Mouse (Mus musculus): Measurements from ENCODE around the gene Pcf11. TPM values are rescaled to one million over a fixed set of nuclear protein-coding genes. Genes with fewer than 3 reads are reported as not detected.

Pcf11 gene
- total and polyA plus RNA-seq, 3 experiments: 25.6 to 60.3 (median 34.0) TPM

GRCm38 (mm10) chr7:92677346-92677745, 7.6 kb upstream of the Pcf11 start (continued):
- TF ChIP-seq RCOR1 (IDR thresholded peaks at IDR 0.05; ENCODE audit: low read depth, low read length) (peak; percentile 95), MAX (IDR thresholded peaks at IDR 0.05; ENCODE audit: low read length) (no peak), CHD2 (IDR thresholded peaks at IDR 0.05; ENCODE audit: low read length) (no peak), TBP (IDR thresholded peaks at IDR 0.05; ENCODE audit: low read depth, low read length) (0 out of 2 replicates have a peak, but pooled peaks have one; percentile 21)

GRCm38 (mm10) chr7:92675131-92675530, 5.4 kb upstream of the Pcf11 start:
- no peak for TF ChIP-seq NELFE (IDR thresholded peaks at IDR 0.05; ENCODE audit: low read depth, low read length)
- TF ChIP-seq ZMIZ1 (IDR thresholded peaks at IDR 0.05; ENCODE audit: low read depth, low read length): no peak
- no peak for TF ChIP-seq ZKSCAN1 (IDR thresholded peaks at IDR 0.05; ENCODE audit: low read depth, low read length)
- no peak for TF ChIP-seq USF1 (IDR thresholded peaks at IDR 0.05; ENCODE audit: low read depth, low read length)
- TF ChIP-seq ZC3H11A (IDR thresholded peaks at IDR 0.05; ENCODE audit: low read depth, low read length): no peak
- TF ChIP-seq CHD2 (IDR thresholded peaks at IDR 0.05; ENCODE audit: low read length): no peak
- TF ChIP-seq MAX (IDR thresholded peaks at IDR 0.05; ENCODE audit: low read length): no peak
- no peak for TF ChIP-seq GATA1 (IDR thresholded peaks at IDR 0.05; ENCODE audit: low read depth, low read length)
- TF ChIP-seq RCOR1 (IDR thresholded peaks at IDR 0.05; ENCODE audit: low read depth, low read length): no peak
- TF ChIP-seq TBP (IDR thresholded peaks at IDR 0.05; ENCODE audit: low read depth, low read length): no peak
- TF ChIP-seq POLR2AphosphoS2 (IDR thresholded peaks at IDR 0.05; ENCODE audit: low read length): no peak
- no peak for TF ChIP-seq HCFC1 (IDR thresholded peaks at IDR 0.05; ENCODE audit: low read depth, low read length)
- TF ChIP-seq MAZ (IDR thresholded peaks at IDR 0.05; ENCODE audit: low read depth, low read length): no peak
- no peak for TF ChIP-seq ETS1 (IDR thresholded peaks at IDR 0.05; ENCODE audit: low read depth, low read length)
- Histone ChIP-seq H3K9me3 (replicated peaks; ENCODE audit: insufficient read depth, low read length) (no peaks in the 10 kb centered on the region), H3K4me3 (ENCODE audit: control insufficient read depth in 1 of 2, insufficient read depth in 1 of 2, low read depth in 2 of 2, low read length in 2 of 2) (no peak overlapping the region), H3K4me1 (ENCODE audit: control insufficient read depth in 1 of 2, insufficient read depth in 2 of 2, low read length in 2 of 2) (peaks cover 7 to 14% of the 10 kb centered on the region in 2 experiments), H3K27me3 (ENCODE audit: control insufficient read depth in 1 of 2, insufficient read depth in 2 of 2, low read length in 2 of 2) (peaks cover 0 to 4% of the 10 kb centered on the region in 2 experiments; a peak in 2 of 4 replicates), H3K36me3 (ENCODE audit: control insufficient read depth in 1 of 2, insufficient read depth in 2 of 2, low read length in 2 of 2) (peaks cover 0 to 14% of the 10 kb centered on the region in 2 experiments; a peak in 2 of 4 replicates), H3K27ac (ENCODE audit: control insufficient read depth, low read depth, low read length) (no peak overlapping the region), H3K79me2 (ENCODE audit: control insufficient read depth, insufficient read depth, low read length, poor library complexity) (no peaks in the 10 kb centered on the region), H3K9ac (ENCODE audit: control insufficient read depth, low read depth, low read length, poor library complexity, severe bottlenecking) (no peak overlapping the region)
- no peak for DNase-seq (ENCODE audit: low read depth, low spot score)

- no peaks in the 10 kb centered on the region for H3K27me3 ChIP-seq (ENCODE audit: control insufficient read depth in 1 of 2, insufficient read depth in 2 of 2, low read length in 2 of 2)
- peak overlapping the region; percentile 96 for H3K9ac ChIP-seq (ENCODE audit: control insufficient read depth, low read depth, low read length, poor library complexity, severe bottlenecking)
- peaks cover 7 to 22% of the 10 kb centered on the region in 2 experiments for H3K36me3 ChIP-seq (ENCODE audit: control insufficient read depth in 1 of 2, insufficient read depth in 2 of 2, low read length in 2 of 2)
- TF ChIP-seq MAX (IDR thresholded peaks at IDR 0.05; ENCODE audit: low read length) (peak; percentile 65), CHD1 (IDR thresholded peaks at IDR 0.05; ENCODE audit: low read depth, low read length) (peak; percentile 62; the same call in 1 of the 2 replicates), USF2 (IDR thresholded peaks at IDR 0.05; ENCODE audit: borderline replicate concordance in 1 of 2, insufficient read depth in 1 of 2, low read depth in 1 of 2, low read length in 2 of 2) (no peak), MAZ (IDR thresholded peaks at IDR 0.05; ENCODE audit: low read depth, low read length) (0 out of 2 replicates have a peak, but pooled peaks have one; percentile 26), MYC (IDR thresholded peaks at IDR 0.05; ENCODE audit: low read depth, low read length) (peak; percentile 77), HCFC1 (IDR thresholded peaks at IDR 0.05; ENCODE audit: low read depth, low read length) (peak; percentile 19; the same call in 1 of the 2 replicates), GATA1 (IDR thresholded peaks at IDR 0.05; ENCODE audit: low read depth, low read length) (no peak), CHD2 (IDR thresholded peaks at IDR 0.05; ENCODE audit: low read length) (no peak), MYB (IDR thresholded peaks at IDR 0.05; ENCODE audit: low read depth, low read length) (no peak), NELFE (IDR thresholded peaks at IDR 0.05; ENCODE audit: low read depth, low read length) (peak; percentile 40), NRF1 (IDR thresholded peaks at IDR 0.05; ENCODE audit: insufficient read depth, low read depth, low read length, poor library complexity, severe bottlenecking) (no peak), USF1 (IDR thresholded peaks at IDR 0.05; ENCODE audit: low read depth, low read length) (0 out of 2 replicates have a peak, but pooled peaks have one; percentile 47), E2F4 (IDR thresholded peaks at IDR 0.05; ENCODE audit: borderline replicate concordance, low read depth, low read length) (0 out of 2 replicates have a peak, but pooled peaks have one; percentile 36), POLR2AphosphoS2 (IDR thresholded peaks at IDR 0.05; ENCODE audit: low read length) (0 out of 2 replicates have a peak, but pooled peaks have one; percentile 34), MXI1 (IDR thresholded peaks at IDR 0.05; ENCODE audit: low read depth, low read length) (peak; percentile 81), JUND (IDR thresholded peaks at IDR 0.05; ENCODE audit: low read depth, low read length) (no peak), ETS1 (IDR thresholded peaks at IDR 0.05; ENCODE audit: low read depth, low read length) (0 out of 2 replicates have a peak, but pooled peaks have one; percentile 11), ZNF384 (IDR thresholded peaks at IDR 0.05; ENCODE audit: low read depth, low read length) (no peak)
- peak; percentile 71 for DNase-seq (ENCODE audit: low read depth, low spot score)
- no peaks in the 10 kb centered on the region for H3K9me3 ChIP-seq (replicated peaks; ENCODE audit: insufficient read depth, low read length)
- H3K27ac ChIP-seq (ENCODE audit: control insufficient read depth, low read depth, low read length): peak overlapping the region; percentile 81
- H3K4me1 ChIP-seq (ENCODE audit: control insufficient read depth in 1 of 2, insufficient read depth in 2 of 2, low read length in 2 of 2): peaks cover 10 to 15% of the 10 kb centered on the region in 2 experiments
- peak overlapping the region; percentile 97 to 100 for H3K4me3 ChIP-seq (ENCODE audit: control insufficient read depth in 1 of 2, insufficient read depth in 1 of 2, low read depth in 2 of 2, low read length in 2 of 2)
- H3K79me2 ChIP-seq (ENCODE audit: control insufficient read depth, insufficient read depth, low read length, poor library complexity): peaks cover 35% of the 10 kb centered on the region
Measured at GRCm38 (mm10) chr7:92668791-92669506, 785 bp downstream of the Pcf11 start.

Measured in MEL (cell line).